Mouse (Mus musculus): ENCODE data around the gene Slco3a1.

The Slco3a1 gene

GRCm38 (mm10) chr7:74528182-74528581 lies 26.4 kb downstream of the Slco3a1 start:
- DNase-seq (ENCODE audit: low spot score) = no peak

GRCm38 (mm10) chr7:74527689-74528088 lies 26.9 kb downstream of the Slco3a1 start:
- DNase-seq (ENCODE audit: low spot score) = no peak

- no peak for DNase-seq (ENCODE audit: low spot score)
Observed at GRCm38 (mm10) chr7:74526030-74526429, 28.6 kb downstream of the Slco3a1 start.

- DNase-seq (ENCODE audit: low spot score) = no peak
Observed at GRCm38 (mm10) chr7:74525586-74525985, 29.0 kb downstream of the Slco3a1 start.

- DNase-seq (ENCODE audit: low spot score) = no peak
Observed at GRCm38 (mm10) chr7:74524188-74524971, 30.2 kb downstream of the Slco3a1 start.

- no peak for DNase-seq (ENCODE audit: low spot score)
Observed at GRCm38 (mm10) chr7:74523086-74523485, 31.5 kb downstream of the Slco3a1 start.

GRCm38 (mm10) chr7:74522260-74522659 lies 32.3 kb downstream of the Slco3a1 start:
- no peak for DNase-seq (ENCODE audit: low spot score)

GRCm38 (mm10) chr7:74519386-74519785 lies 35.2 kb downstream of the Slco3a1 start:
- no peak for DNase-seq (ENCODE audit: low spot score)

- DNase-seq (ENCODE audit: low spot score) = no peak
Observed at GRCm38 (mm10) chr7:74518776-74519175, 35.8 kb downstream of the Slco3a1 start.

GRCm38 (mm10) chr7:74518255-74518654 lies 36.3 kb downstream of the Slco3a1 start:
- DNase-seq (ENCODE audit: low spot score) = no peak

GRCm38 (mm10) chr7:74510676-74511075 lies 43.9 kb downstream of the Slco3a1 start:
- DNase-seq (ENCODE audit: low spot score) = no peak

- DNase-seq (ENCODE audit: low spot score) = no peak
Observed at GRCm38 (mm10) chr7:74508205-74508604, 46.4 kb downstream of the Slco3a1 start.

- DNase-seq (ENCODE audit: low spot score) = no peak
Observed at GRCm38 (mm10) chr7:74506856-74507255, 47.7 kb downstream of the Slco3a1 start.

GRCm38 (mm10) chr7:74505635-74506034 lies 48.9 kb downstream of the Slco3a1 start:
- no peak for DNase-seq (ENCODE audit: low spot score)

- no peak for DNase-seq (ENCODE audit: low spot score)
Observed at GRCm38 (mm10) chr7:74501187-74501586, 53.4 kb downstream of the Slco3a1 start.

GRCm38 (mm10) chr7:74499470-74499869 lies 55.1 kb downstream of the Slco3a1 start:
- no peak for DNase-seq (ENCODE audit: low spot score)

- DNase-seq (ENCODE audit: low spot score) = no peak
Observed at GRCm38 (mm10) chr7:74498266-74498980, 56.2 kb downstream of the Slco3a1 start.

GRCm38 (mm10) chr7:74497203-74497602 lies 57.4 kb downstream of the Slco3a1 start:
- DNase-seq (ENCODE audit: low spot score) = no peak

GRCm38 (mm10) chr7:74495451-74495850 lies 59.1 kb downstream of the Slco3a1 start:
- DNase-seq (ENCODE audit: low spot score) = no peak

GRCm38 (mm10) chr7:74493775-74494174 lies 60.8 kb downstream of the Slco3a1 start:
- no peak for DNase-seq (ENCODE audit: low spot score)

- no peak for DNase-seq (ENCODE audit: low spot score)
Observed at GRCm38 (mm10) chr7:74491683-74492355, 62.8 kb downstream of the Slco3a1 start.

GRCm38 (mm10) chr7:74488141-74488540 lies 66.4 kb downstream of the Slco3a1 start:
- DNase-seq (ENCODE audit: low spot score) = no peak

GRCm38 (mm10) chr7:74487727-74488126 lies 66.9 kb downstream of the Slco3a1 start:
- DNase-seq (ENCODE audit: low spot score) = no peak

Measured in ovary, postnatal 14 days (tissue).